Mouse (Mus musculus) urinary bladder, postnatal 25 days (tissue): ENCODE results near the gene Zscan4f.
"Not testable (repeated sequence)": the region's sequence is repeated elsewhere in the genome, so short reads cannot be mapped to it uniquely, and the experiment has no call there.

Experiments
- DNase-seq: peaks from one replicate; pipeline ENCODE4 v3.0.0; 2022; ENCODE audit warnings: low spot score

Zscan4f gene

DNA sequence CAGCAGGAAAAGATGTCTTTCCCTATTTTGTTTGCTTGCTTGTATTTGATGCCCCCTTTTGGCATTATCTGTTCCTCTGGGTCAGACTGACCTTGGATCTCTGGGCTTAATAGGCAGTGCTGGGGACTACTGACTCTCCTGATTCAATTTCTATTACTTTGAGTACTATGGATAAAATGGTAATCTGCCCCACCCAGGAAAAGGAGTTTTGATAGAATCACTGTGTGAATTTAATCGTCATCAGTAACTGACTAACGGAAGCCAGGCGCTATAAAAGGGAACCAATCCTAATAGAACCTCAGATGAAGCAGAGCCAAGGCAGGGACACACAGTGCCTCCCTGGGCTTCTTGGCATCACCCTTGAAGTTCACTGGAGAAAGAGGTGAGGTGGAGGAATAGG is at the start of gene Zscan4f:
Gene Zscan4f, plus strand, starts transcription at position 301 of the 400 bp plus-strand sequence.
- DNase-seq = not testable (repeated sequence)

DNA sequence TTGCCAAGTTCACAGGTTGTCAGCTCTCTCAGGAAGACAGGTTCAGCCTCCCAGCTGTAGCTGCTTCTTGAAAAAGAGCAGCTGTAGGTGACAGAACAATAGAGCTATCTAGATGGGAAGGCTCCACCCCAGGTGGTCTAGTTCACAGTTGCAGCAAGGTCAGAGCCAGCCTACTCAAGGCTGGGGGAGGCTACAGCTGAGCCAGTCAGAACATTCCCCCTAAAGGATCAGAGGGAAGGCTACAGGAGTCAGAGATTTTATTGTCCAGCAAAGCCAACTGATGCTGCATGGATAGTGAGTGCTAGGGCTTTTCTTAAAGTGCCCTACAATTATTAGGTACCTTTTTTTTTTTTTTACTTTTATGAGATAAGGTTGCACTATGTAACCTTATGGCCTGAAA is 13.1 kb upstream of the Zscan4f start:
- DNase-seq = not testable (repeated sequence)
